Mouse (Mus musculus) liver, embryonic 14.5 days (tissue): ENCODE measurements at regions not wholly inside any gene's neighbourhood (a gene's known extent, or its start where the extent isn't known, plus 50 kb on each side); places are given as distances from the start of the nearest gene placed in this dataset.

Experiments
- ATAC-seq: fragments of 200-750 bp; cut with Nextera tagmentation; 2 replicates; pipeline ENCODE4 v1.8.0; 2017; ENCODE audit warnings: moderate number of reproducible peaks, mild to moderate bottlenecking, moderate library complexity; ENCODE audit not compliant: insufficient read depth
- DNase-seq, 3 experiments: peaks; one replicate each; pipeline ENCODE4 v3.0.0-alpha.2; 2012 to 2013; ENCODE audit warnings: low read depth in 3 of 3, low spot score in 3 of 3
- H3K27ac ChIP-seq: fragments of 300-500 bp; sonication (generic); 2 replicates; pipeline ENCODE4 v1.5.1; 2014; ENCODE audit warnings: moderate library complexity, mild to moderate bottlenecking, control low read depth, inconsistent platforms
- H3K27me3 ChIP-seq: fragments of 300-500 bp; sonication (generic); 2 replicates; pipeline ENCODE4 v1.6.1; 2014; ENCODE audit warnings: mild to moderate bottlenecking, low read length, moderate library complexity; ENCODE audit not compliant: control insufficient read depth, insufficient read depth
- H3K36me3 ChIP-seq: fragments of 300-500 bp; sonication (generic); replicated peaks from 2 replicates; pipeline ENCODE4 v1.6.1; 2014; ENCODE audit warnings: low read depth; ENCODE audit not compliant: control insufficient read depth, insufficient read depth
- H3K4me1 ChIP-seq, 2 experiments: fragments of 200-500 bp in 1 of 2; fragments of 300-500 bp in 1 of 2; sonication (generic) in 1 of 2; replicated peaks; 2 replicates each; pipeline ENCODE4 v1.6.1; 2012 to 2014; ENCODE audit warnings: antibody characterized with exemption in 1 of 2, inconsistent platforms in 1 of 2, low read length in 1 of 2; ENCODE audit not compliant: control insufficient read depth in 2 of 2, insufficient read depth in 2 of 2
- H3K4me2 ChIP-seq: fragments of 300-500 bp; sonication (generic); 2 replicates; pipeline ENCODE4 v1.6.1; 2014; ENCODE audit warnings: low read depth, mild to moderate bottlenecking, control low read depth, moderate library complexity
- H3K4me3 ChIP-seq, 2 experiments: fragments of 200-500 bp in 1 of 2; fragments of 300-500 bp in 1 of 2; sonication (generic) in 1 of 2; 2 replicates each; pipeline ENCODE4 v1.5.1; 2012 to 2014; ENCODE audit warnings: low read depth in 2 of 2, low read length in 2 of 2, mild to moderate bottlenecking in 2 of 2, control low read depth in 1 of 2, inconsistent platforms in 1 of 2, moderate library complexity in 1 of 2; ENCODE audit not compliant: insufficient read depth in 1 of 2
- H3K9ac ChIP-seq: fragments of 300-500 bp; sonication (generic); replicated peaks from 2 replicates; pipeline ENCODE4 v1.6.1; 2014; ENCODE audit warnings: mild to moderate bottlenecking, control low read depth, moderate library complexity
- H3K9me3 ChIP-seq: fragments of 300-500 bp; sonication (generic); 2 replicates; pipeline ENCODE4 v1.6.1; 2016; ENCODE audit warnings: low read length, mixed read lengths; ENCODE audit not compliant: control insufficient read depth
- CTCF ChIP-seq: IDR thresholded peaks from 2 replicates; pipeline ENCODE4 v1.5.1; 2016; ENCODE audit warnings: antibody characterized with exemption, low read depth, control low read depth
- EP300 ChIP-seq: IDR thresholded peaks from 2 replicates; pipeline ENCODE4 v1.6.1; 2016; ENCODE audit warnings: antibody characterized with exemption, low read depth
- WGBS: fragments of 180-500 bp; shearing (Covaris S2); extraction: QIAGEN DNeasy Blood & Tissue Kit; methylation state at CpG from one replicate; pipeline ENCODE4 v1.1.7; 2014; ENCODE audit not compliant: insufficient replicate concordance; 5-methylcytosine and 5-hydroxymethylcytosine counted together

DNA sequence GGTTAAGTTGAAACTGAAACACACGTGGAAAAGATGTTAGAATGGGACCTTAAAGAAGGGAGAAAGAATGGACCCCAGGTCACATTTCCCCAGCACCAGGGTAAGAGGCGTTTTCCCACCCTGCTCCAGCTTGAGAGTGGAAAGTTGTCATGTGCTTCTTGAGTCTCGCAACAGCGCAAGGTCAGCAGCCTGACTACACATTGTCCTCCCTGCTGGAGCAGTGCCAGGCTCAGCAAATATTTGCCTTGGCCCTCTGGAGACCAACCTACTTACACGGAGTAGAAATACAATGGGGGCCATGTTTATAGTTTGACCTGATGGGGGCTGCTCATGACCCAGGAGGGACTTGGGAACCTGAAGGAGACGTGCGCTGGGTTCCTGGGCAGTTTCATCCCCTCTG is 121.1 kb downstream of the Sall1 start:
- Histone ChIP-seq H3K4me2 (no peak overlapping the region), H3K27ac (no peak overlapping the region), H3K27me3 (no peaks in the 10 kb centered on the region), H3K9me3 (no peaks in the 10 kb centered on the region), H3K36me3 (no peaks in the 10 kb centered on the region), H3K4me3 (no peak overlapping the region), H3K9ac (no peak overlapping the region), H3K4me1 (0 out of 4 replicates have a peak, but pooled peaks cover 0 to 2% of the 10 kb centered on the region in 2 experiments)
- WGBS: 59% methylated on average over 7 of the region's 7 CpGs
- TF ChIP-seq EP300 (no peak), CTCF (no peak)
- ATAC-seq (no peak), DNase-seq (peak in 2 of 3 experiments; percentile 12 to 22)

DNA sequence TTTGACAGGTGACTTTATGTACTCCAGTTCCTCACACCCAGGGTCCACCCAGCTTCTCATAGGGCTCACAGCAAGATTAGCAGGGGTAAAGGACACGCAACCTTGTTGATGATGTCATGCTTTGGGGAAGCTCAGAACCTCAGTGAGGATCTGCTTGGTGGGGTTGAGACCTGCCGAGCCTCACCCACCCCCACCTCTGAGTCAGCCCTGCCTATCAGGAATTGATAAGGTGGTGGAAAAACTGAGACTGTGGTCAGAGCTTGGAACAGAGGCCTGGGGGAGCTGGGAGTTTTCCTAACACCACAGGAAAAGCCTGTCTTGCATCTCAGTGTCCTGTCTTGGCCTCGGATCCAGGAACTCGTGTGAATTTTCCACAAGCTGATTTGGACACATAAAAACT is 122.0 kb downstream of the Sall1 start:
- DNase-seq (no peak), ATAC-seq (no peak)
- no peak overlapping the region for H3K9ac ChIP-seq
- 31% methylated on average over 4 of the region's 4 CpGs for WGBS
- H3K9me3 ChIP-seq: no peaks in the 10 kb centered on the region
- H3K4me3 ChIP-seq: no peak overlapping the region
- no peaks in the 10 kb centered on the region for H3K36me3 ChIP-seq
- no peak overlapping the region for H3K27ac ChIP-seq
- H3K4me1 ChIP-seq: 0 out of 4 replicates have a peak, but pooled peaks cover 0 to 2% of the 10 kb centered on the region in 2 experiments
- H3K27me3 ChIP-seq: no peaks in the 10 kb centered on the region
- no peak overlapping the region for H3K4me2 ChIP-seq
- no peak for TF ChIP-seq EP300
- TF ChIP-seq CTCF: no peak

DNA sequence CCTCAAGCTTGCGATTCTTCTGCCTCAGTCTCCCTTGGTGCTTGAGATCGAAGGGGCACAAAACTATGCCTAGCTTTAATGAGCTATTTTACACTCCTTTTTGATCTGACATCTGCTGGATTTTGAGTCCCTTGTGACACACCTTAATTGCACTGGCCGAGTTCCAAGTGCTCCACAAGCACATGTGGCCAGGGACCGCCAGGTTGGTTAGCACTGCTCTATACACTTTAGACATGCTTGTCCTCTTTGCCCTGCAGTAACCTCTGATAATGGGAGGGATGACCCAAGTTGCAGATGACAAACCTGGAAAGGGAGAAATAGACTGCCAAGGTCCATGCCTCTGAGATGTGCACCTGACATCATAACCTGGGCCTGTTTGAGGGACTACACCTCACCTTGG is 124.7 kb downstream of the Sall1 start:
- Histone ChIP-seq H3K4me1 (0 out of 4 replicates have a peak, but pooled peaks cover 0 to 2% of the 10 kb centered on the region in 2 experiments), H3K4me3 (no peak overlapping the region), H3K9me3 (no peaks in the 10 kb centered on the region), H3K36me3 (no peaks in the 10 kb centered on the region), H3K9ac (no peak overlapping the region), H3K27ac (no peak overlapping the region), H3K27me3 (no peaks in the 10 kb centered on the region), H3K4me2 (no peak overlapping the region)
- DNase-seq (no peak), ATAC-seq (no peak)
- TF ChIP-seq CTCF (no peak), EP300 (no peak)
- 68% methylated on average over 4 of the region's 4 CpGs for WGBS

DNA sequence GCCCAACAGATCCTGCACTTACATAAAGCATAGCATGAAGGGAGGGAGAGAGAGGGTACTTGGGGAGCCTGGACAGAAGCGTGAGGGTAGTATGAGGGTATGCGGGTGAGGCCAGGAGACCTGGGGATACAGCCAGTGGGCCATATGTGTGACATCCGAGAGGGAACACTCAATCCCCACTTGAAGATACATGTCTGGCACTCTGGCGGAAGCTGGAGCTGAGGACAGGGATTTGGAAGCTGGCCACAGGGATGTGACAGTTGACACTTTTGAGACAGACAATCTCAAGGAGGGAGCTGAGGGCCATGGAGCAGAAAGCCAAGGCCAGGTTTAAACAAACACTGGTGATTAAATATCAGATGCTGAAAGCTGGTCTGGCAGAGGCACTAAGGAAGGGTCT is 127.9 kb downstream of the Sall1 start:
- no peak overlapping the region for H3K4me2 ChIP-seq
- ATAC-seq: no peak
- no peaks in the 10 kb centered on the region for H3K9me3 ChIP-seq
- no peak overlapping the region for H3K4me3 ChIP-seq
- H3K27ac ChIP-seq: no peak overlapping the region
- no peaks in the 10 kb centered on the region for H3K27me3 ChIP-seq
- 67% methylated on average over 4 of the region's 4 CpGs for WGBS
- no peaks in the 10 kb centered on the region for H3K4me1 ChIP-seq
- no peak for DNase-seq
- TF ChIP-seq CTCF: no peak
- no peak overlapping the region for H3K9ac ChIP-seq
- no peaks in the 10 kb centered on the region for H3K36me3 ChIP-seq

DNA sequence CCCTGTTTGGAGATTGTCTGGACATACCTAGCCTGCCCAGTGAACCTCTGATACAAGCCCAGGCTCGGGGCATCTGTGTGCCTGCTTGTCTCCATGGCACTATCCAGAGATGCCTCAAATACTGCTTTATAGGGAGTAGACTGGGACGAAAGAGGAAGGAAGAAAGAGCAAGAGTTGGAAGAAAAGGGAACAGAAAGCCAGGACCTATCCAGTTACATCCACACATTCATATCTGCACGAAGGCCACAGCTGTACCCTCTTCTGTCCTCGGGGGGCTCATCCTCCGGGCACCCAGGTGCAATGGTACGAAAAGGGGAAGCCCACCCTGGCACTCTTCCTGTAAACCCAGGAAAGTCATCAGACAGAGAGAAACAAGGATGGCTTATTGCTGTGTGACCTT is 129.3 kb downstream of the Sall1 start:
- WGBS: 43% methylated on average over 6 of the region's 6 CpGs
- Histone ChIP-seq H3K4me3 (no peak overlapping the region), H3K9me3 (no peaks in the 10 kb centered on the region), H3K4me1 (no peaks in the 10 kb centered on the region), H3K4me2 (no peak overlapping the region), H3K36me3 (no peaks in the 10 kb centered on the region), H3K9ac (no peak overlapping the region), H3K27ac (no peak overlapping the region), H3K27me3 (no peaks in the 10 kb centered on the region)
- TF ChIP-seq CTCF (no peak), EP300 (no peak)
- no peak for DNase-seq
- ATAC-seq: no peak
